Mouse (Mus musculus): Measurements from ENCODE around the gene Ggps1. TPM values are rescaled to one million over a fixed set of nuclear protein-coding genes. Genes with fewer than 3 reads are reported as not detected.
A peak's percentile ranks its signal among the peaks of the same experiment; 100 is the strongest.

Gene Ggps1
- total and polyA plus RNA-seq, 2 experiments from 2014 or later = 77.3 to 88.5 TPM

DNA sequence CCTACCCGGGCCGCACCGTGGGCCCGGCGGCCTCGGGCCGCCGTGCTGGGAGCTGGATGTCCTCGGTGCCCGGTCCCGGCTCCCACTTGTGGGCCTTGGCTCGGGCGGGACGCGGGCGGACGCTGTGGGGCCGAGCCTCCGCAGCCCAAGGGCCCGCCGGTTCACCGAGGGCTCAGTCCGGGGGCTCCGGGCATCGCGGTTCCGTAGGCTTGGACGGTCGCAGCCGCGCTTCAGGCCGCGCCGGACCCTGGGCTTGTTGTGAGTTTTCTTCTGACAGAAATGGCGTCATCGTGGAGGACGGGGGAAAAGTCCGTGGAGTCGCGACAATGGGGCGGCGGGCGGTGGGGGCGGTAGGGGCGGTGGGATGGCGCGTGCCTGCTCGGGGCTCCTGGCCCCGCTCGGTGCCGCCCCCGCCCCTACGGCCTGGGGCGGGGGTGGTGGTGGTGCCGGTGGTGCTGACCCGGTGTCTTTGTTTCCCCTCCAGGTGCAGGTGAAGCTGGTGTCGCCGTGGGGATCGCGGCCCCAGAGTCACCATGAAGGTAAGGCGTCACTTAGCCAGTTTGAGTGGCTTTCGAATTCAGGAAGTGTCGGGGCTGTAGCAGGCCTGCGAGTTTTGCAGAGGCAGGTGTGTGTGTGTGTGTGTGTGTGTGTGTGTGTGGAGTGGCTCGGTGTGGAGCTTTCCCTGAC, 1.2 kb upstream of the Ggps1 start:
- Histone ChIP-seq H3K4me3 (ENCODE audit: low read depth, low read length) (peak overlapping the region; percentile 88), H3K27me3 (ENCODE audit: insufficient read depth, low read length) (no peaks in the 10 kb centered on the region), H3K36me3 (ENCODE audit: insufficient read depth, low read length) (no peaks in the 10 kb centered on the region; the same call in 1 of the 2 replicates), H3K4me1 (ENCODE audit: insufficient read depth, low read length) (no peaks in the 10 kb centered on the region), H3K9ac (replicated peaks; ENCODE audit: low read length, poor library complexity, severe bottlenecking) (peak overlapping the region; percentile 90), H3K9me3 (ENCODE audit: low read length) (no peaks in the 10 kb centered on the region), H3K27ac (ENCODE audit: low read depth, low read length) (peak overlapping the region; percentile 94), H3K4me2 (ENCODE audit: low read depth, low read length, poor library complexity, severe bottlenecking) (peak overlapping the region; percentile 67)
- TF ChIP-seq CTCF (IDR thresholded peaks at IDR 0.05) = no peak
- WGBS = 2% methylated on average over 36 of the region's 65 CpGs
- DNase-seq (ENCODE audit: low spot score) (peak; percentile 28), ATAC-seq (ENCODE audit: low FRiP score) (no peak; the same call in 1 of the 2 replicates)

DNA sequence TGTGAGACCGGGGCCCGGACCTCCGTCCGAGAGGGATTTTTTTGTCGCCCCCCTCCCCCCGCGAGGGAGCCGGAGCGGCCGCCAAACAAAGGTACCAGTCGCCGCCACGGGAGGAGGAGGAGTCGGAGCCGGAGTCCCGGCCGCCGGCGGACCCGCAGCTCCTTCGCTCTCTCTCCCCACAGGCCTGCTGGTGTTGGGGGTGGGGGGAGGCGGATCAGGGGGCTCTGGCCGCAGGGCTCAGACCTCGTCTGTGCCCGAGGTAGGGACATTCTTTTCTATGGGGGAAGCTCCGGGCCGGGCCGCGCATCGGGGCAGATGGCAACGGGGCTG, 619 bp upstream of the Ggps1 start:
- H3K4me3 ChIP-seq (ENCODE audit: low read depth, low read length) = peak overlapping the region; percentile 88

DNA sequence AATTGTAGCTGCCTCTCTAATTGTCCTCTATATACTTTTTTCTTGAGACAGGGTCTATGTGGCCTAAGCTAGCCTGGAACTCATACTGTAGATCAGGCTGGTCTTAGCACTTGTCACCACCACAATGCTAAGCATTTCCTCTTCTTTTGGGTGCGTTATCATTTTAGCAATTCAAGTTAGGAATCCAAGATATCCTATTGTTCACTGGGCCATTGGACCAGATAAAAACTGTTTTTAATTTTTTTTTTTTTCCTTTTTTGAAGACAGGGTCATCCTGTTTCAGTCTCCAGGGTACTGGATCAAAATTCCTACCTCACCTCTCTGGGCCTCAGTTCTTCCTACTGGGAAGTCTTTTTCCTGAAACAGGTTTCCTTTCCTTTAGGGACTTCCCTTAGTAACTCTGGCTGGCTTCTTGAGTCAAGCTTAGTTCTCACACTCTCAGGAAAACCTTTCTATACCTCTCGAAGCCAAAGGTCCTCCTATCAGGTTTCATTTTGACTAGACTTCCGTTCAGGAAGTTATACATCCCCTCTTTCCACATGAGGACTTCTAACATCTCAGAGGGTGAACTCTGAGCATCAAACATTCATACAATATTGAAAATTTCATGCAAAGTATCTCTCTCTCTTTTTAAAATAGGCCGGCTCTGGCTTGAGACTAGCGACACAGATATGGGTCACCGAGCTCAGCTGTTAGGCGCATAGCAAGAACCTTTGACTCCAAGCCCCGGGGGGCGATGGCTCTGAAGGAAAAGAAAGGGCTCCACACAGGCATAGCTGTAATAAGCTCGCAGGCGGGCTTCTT, 877 bp downstream of the Ggps1 start:
- DNase-seq (ENCODE audit: low spot score) = no peak
- Histone ChIP-seq H3K4me1 (ENCODE audit: insufficient read depth, low read length) (no peaks in the 10 kb centered on the region), H3K27me3 (ENCODE audit: insufficient read depth, low read length) (no peaks in the 10 kb centered on the region), H3K9ac (replicated peaks; ENCODE audit: low read length, poor library complexity, severe bottlenecking) (peak overlapping the region; percentile 80), H3K9me3 (ENCODE audit: low read length) (no peaks in the 10 kb centered on the region), H3K36me3 (ENCODE audit: insufficient read depth, low read length) (no peaks in the 10 kb centered on the region; the same call in 1 of the 2 replicates), H3K27ac (ENCODE audit: low read depth, low read length) (peak overlapping the region; percentile 94), H3K4me2 (ENCODE audit: low read depth, low read length, poor library complexity, severe bottlenecking) (peak overlapping the region; percentile 61), H3K4me3 (ENCODE audit: low read depth, low read length) (peak overlapping the region; percentile 88)
- 6% methylated on average over 11 of the region's 11 CpGs for WGBS
- ATAC-seq (ENCODE audit: low FRiP score) = no peak
- no peak for TF ChIP-seq CTCF (IDR thresholded peaks at IDR 0.05)

More for the DNA sequence above, 619 bp upstream of the Ggps1 start:
- Histone ChIP-seq H3K27me3 (ENCODE audit: insufficient read depth, low read length) (no peaks in the 10 kb centered on the region), H3K27ac (ENCODE audit: low read depth, low read length) (peak overlapping the region; percentile 94), H3K9ac (replicated peaks; ENCODE audit: low read length, poor library complexity, severe bottlenecking) (peak overlapping the region; percentile 90), H3K4me1 (ENCODE audit: insufficient read depth, low read length) (no peaks in the 10 kb centered on the region), H3K4me2 (ENCODE audit: low read depth, low read length, poor library complexity, severe bottlenecking) (peak overlapping the region; percentile 67), H3K36me3 (ENCODE audit: insufficient read depth, low read length) (no peaks in the 10 kb centered on the region; the same call in 1 of the 2 replicates), H3K9me3 (ENCODE audit: low read length) (no peaks in the 10 kb centered on the region)
- no peak for TF ChIP-seq CTCF (IDR thresholded peaks at IDR 0.05)
- ATAC-seq (ENCODE audit: low FRiP score) (peak; percentile 44), DNase-seq (ENCODE audit: low spot score) (no peak)
- WGBS = under 1% methylated on average over 23 of the region's 31 CpGs

DNA sequence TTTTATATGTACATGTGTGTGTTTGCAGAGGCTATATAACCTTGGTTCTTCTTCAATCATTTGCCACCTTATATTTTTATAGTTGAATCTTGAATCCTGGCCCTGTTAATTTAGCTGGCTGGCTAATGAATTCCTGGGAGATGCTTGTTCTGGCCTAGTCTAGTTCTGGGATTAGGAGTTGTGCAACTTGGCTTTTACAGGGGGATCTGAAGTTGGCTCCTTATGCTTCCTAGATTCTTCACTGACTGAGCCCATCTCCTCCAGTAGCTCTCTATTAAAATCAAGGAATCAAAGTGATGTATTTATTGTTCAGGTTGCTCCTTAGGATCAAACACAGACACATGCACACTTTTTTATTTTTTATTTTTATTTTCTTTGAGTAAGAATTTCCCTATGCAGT, 3.7 kb downstream of the Ggps1 start:
- Histone ChIP-seq H3K27ac (ENCODE audit: low read depth, low read length) (no peak overlapping the region), H3K36me3 (ENCODE audit: insufficient read depth, low read length) (peaks cover 7% of the 10 kb centered on the region; the same call in 1 of the 2 replicates), H3K9ac (replicated peaks; ENCODE audit: low read length, poor library complexity, severe bottlenecking) (no peak overlapping the region), H3K9me3 (ENCODE audit: low read length) (no peaks in the 10 kb centered on the region), H3K4me3 (ENCODE audit: low read depth, low read length) (no peak overlapping the region), H3K27me3 (ENCODE audit: insufficient read depth, low read length) (no peaks in the 10 kb centered on the region), H3K4me2 (ENCODE audit: low read depth, low read length, poor library complexity, severe bottlenecking) (no peak overlapping the region), H3K4me1 (ENCODE audit: insufficient read depth, low read length) (no peaks in the 10 kb centered on the region)
- TF ChIP-seq CTCF (IDR thresholded peaks at IDR 0.05) = no peak
- ATAC-seq (ENCODE audit: low FRiP score) (no peak), DNase-seq (ENCODE audit: low spot score) (no peak)

DNA sequence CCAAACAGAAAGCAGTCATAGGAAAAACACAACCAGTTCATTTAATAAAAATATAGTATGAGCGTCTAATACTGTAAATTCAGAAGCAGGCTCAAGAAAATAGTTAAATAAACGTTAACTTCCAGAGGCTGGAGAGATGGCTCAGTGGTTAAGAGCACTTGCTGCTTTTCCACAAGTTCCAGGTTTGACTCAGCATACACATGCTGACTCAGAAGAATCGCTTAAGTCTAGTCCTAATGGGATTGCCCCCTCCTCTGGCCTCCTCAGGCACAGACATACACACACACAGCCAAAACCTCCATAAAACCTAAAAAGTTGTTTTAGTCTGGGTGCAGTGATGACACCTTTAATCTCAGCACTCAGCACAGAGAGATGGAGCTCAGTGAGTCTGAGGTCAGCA, 6.5 kb downstream of the Ggps1 start:
- no peak overlapping the region for H3K9ac ChIP-seq (replicated peaks; ENCODE audit: low read length, poor library complexity, severe bottlenecking)
- peaks cover 16% of the 10 kb centered on the region for H3K36me3 ChIP-seq (ENCODE audit: insufficient read depth, low read length)

DNA sequence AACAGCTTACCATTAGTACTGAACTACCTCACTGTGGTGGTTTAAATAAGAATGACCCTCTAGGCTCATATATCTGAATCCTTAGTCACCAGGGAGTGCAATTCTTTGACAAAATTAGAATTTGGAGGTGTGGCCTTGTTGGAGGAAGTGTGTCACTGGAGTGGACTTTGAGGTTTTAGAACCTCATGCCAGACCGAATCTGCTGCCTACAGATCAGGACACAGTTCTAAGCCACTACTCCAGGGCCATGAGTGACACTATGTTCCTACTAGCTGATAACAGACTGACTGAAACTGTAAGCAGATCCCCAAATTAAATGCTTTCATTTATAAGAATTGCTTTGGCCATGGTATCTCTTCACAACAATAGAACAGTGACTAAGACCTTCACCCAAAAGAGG, 13.4 kb downstream of the Ggps1 start:
- Histone ChIP-seq H3K4me3 (ENCODE audit: low read depth, low read length) (no peak overlapping the region), H3K36me3 (ENCODE audit: insufficient read depth, low read length) (peaks cover 40% of the 10 kb centered on the region), H3K4me2 (ENCODE audit: low read depth, low read length, poor library complexity, severe bottlenecking) (no peak overlapping the region), H3K9ac (replicated peaks; ENCODE audit: low read length, poor library complexity, severe bottlenecking) (no peak overlapping the region), H3K4me1 (ENCODE audit: insufficient read depth, low read length) (no peaks in the 10 kb centered on the region), H3K27me3 (ENCODE audit: insufficient read depth, low read length) (no peaks in the 10 kb centered on the region), H3K9me3 (ENCODE audit: low read length) (no peaks in the 10 kb centered on the region), H3K27ac (ENCODE audit: low read depth, low read length) (no peak overlapping the region)
- WGBS = 89% methylated on average over 1 of the region's 1 CpGs
- ATAC-seq (ENCODE audit: low FRiP score) = no peak
- DNase-seq (ENCODE audit: low spot score) = no peak
- TF ChIP-seq CTCF (IDR thresholded peaks at IDR 0.05) = no peak

More for the DNA sequence above, 6.5 kb downstream of the Ggps1 start:
- ATAC-seq (ENCODE audit: low FRiP score) (no peak), DNase-seq (ENCODE audit: low spot score) (no peak)
- no peaks in the 10 kb centered on the region for H3K4me1 ChIP-seq (ENCODE audit: insufficient read depth, low read length)
- 92% methylated on average over 3 of the region's 3 CpGs for WGBS
- no peaks in the 10 kb centered on the region for H3K27me3 ChIP-seq (ENCODE audit: insufficient read depth, low read length)
- no peak overlapping the region for H3K27ac ChIP-seq (ENCODE audit: low read depth, low read length)
- H3K4me2 ChIP-seq (ENCODE audit: low read depth, low read length, poor library complexity, severe bottlenecking) = no peak overlapping the region
- no peak overlapping the region for H3K4me3 ChIP-seq (ENCODE audit: low read depth, low read length)
- no peak for TF ChIP-seq CTCF (IDR thresholded peaks at IDR 0.05)
- H3K9me3 ChIP-seq (ENCODE audit: low read length) = no peaks in the 10 kb centered on the region
